8 mouse cellular contexts compared by ENCODE assay signal in genomic region chr7:143460874-143461273, GRCm38 (mm10). TPM values are rescaled to one million over a fixed set of nuclear protein-coding genes. Genes with fewer than 3 reads are reported as not detected.
DNase-seq lines count a peak whose midpoint lies in the region; ATAC-seq and TF ChIP-seq lines count a peak whose summit lies in the region.

Gene Cdkn1c, minus strand, starts transcription at chr7:143461050.

- 0 out of 2 replicates have a peak, but pooled peaks have one; percentile 28 for TF ChIP-seq POLR2A in cortical plate, adult 2 months (IDR thresholded peaks at IDR 0.05; ENCODE audit: extremely low read depth, insufficient read depth, low read length)

- TF ChIP-seq CTCF in G1E (IDR thresholded peaks at IDR 0.05; ENCODE audit: low read depth, low read length), result no peak
- no peak for TF ChIP-seq CTCF in cortical plate, adult 2 months (IDR thresholded peaks at IDR 0.05; ENCODE audit: extremely low read depth, insufficient read depth, low read length)
- no peak for TF ChIP-seq CTCF in gastrocnemius, adult 2 months (IDR thresholded peaks at IDR 0.05)

- no peak within 1 kb of the TSS for H3K27ac ChIP-seq in cortical plate, adult 2 months (ENCODE audit: insufficient read depth, low read length)
- H3K27ac ChIP-seq in gastrocnemius, adult 2 months, result peak within 1 kb of the TSS; percentile 82
- H3K27ac ChIP-seq in hindbrain, embryonic 15.5 days (replicated peaks), result peak within 1 kb of the TSS; percentile 56

- H3K4me3 ChIP-seq in G1E (ENCODE audit: low read depth, low read length), result peak within 1 kb of the TSS; percentile 49; the same call in 1 of the 2 replicates
- H3K4me3 ChIP-seq in cortical plate, adult 2 months (ENCODE audit: insufficient read depth, low read length), result peak within 1 kb of the TSS; percentile 27
- peak within 1 kb of the TSS; percentile 81 for H3K4me3 ChIP-seq in gastrocnemius, adult 2 months
- peak within 1 kb of the TSS; percentile 48 for H3K4me3 ChIP-seq in hindbrain, embryonic 15.5 days

- H3K4me1 ChIP-seq in G1E (ENCODE audit: insufficient read depth, low read depth, low read length), result no peaks in the 10 kb centered on the region
- H3K4me1 ChIP-seq in cortical plate, adult 2 months (ENCODE audit: control insufficient read depth, insufficient read depth, low read length), result no peaks in the 10 kb centered on the region
- 0 out of 2 replicates have a peak, but pooled peaks cover 12% of the 10 kb centered on the region for H3K4me1 ChIP-seq in hindbrain, embryonic 15.5 days (replicated peaks)

- peak within 1 kb of the TSS; percentile 50 for H3K9ac ChIP-seq in hindbrain, embryonic 15.5 days

- no peak for DNase-seq in G1E (ENCODE audit: low spot score)
- DNase-seq in gastrocnemius, adult 2 months, result peak; percentile 94
- peak; percentile 74 for DNase-seq in left cerebral cortex, adult 11 months (ENCODE audit: low spot score)
- DNase-seq in lung, postnatal 25 days (ENCODE audit: low spot score), result peak; percentile 92
- DNase-seq in ovary, postnatal 36 days (ENCODE audit: low spot score), result peak; percentile 88
- peak; percentile 87 to 89 for DNase-seq in thymus, postnatal 10 days (ENCODE audit: low spot score in 2 of 2)

- H3K9me3 ChIP-seq in G1E (replicated peaks), result peaks cover 53% of the 10 kb centered on the region
- no peaks in the 10 kb centered on the region for H3K9me3 ChIP-seq in hindbrain, embryonic 15.5 days

- peak within 1 kb of the TSS; percentile 60 for H3K4me2 ChIP-seq in hindbrain, embryonic 15.5 days

- 31% methylated on average over 43 of the region's 48 CpGs for WGBS in hindbrain, embryonic 15.5 days

- no peaks in the 10 kb centered on the region for H3K36me3 ChIP-seq in G1E (replicated peaks)
- no peaks in the 10 kb centered on the region for H3K36me3 ChIP-seq in hindbrain, embryonic 15.5 days

- intact Hi-C loops in gastrocnemius, adult 2 months (cut with DNase I), result loop anchor here (5.0 to 10.0 kb wide), 5 partner anchors 54 to 456 kb away; partner anchors contain the start of gene Tspan32

- no peak for ATAC-seq in G1E (ENCODE audit: extremely low read depth, insufficient number of reproducible peaks, low FRiP score, poor library complexity, severe bottlenecking)
- ATAC-seq in hindbrain, embryonic 15.5 days (ENCODE audit: low FRiP score, low read depth), result peak; percentile 91

- peaks cover 9% of the 10 kb centered on the region; the same call in 1 of the 2 replicates for H3K27me3 ChIP-seq in G1E (ENCODE audit: insufficient read depth, low read length)
- peaks cover 8% of the 10 kb centered on the region; the same call in 1 of the 2 replicates for H3K27me3 ChIP-seq in hindbrain, embryonic 15.5 days

RNA-seq across cellular contexts. Expression of gene Cdkn1c, which starts in this region (rescaled TPM):
- total RNA-seq in G1E (2014; fragmentation: Nextera tagmentation), result not detected in 2 replicates
- total RNA-seq in G1E (2017), result 0.06 TPM in 1 of 2 replicates, not detected in the other
- 0.03 and 0.15 TPM in 2 replicates for polyA plus RNA-seq in G1E (2012)
- polyA plus RNA-seq in cortical plate, adult 2 months (2012; rRNA removed), result 12.0 and 12.6 TPM in 2 replicates
- total RNA-seq in gastrocnemius, adult 2 months (2021), result 10 to 100 TPM; 23.2 to 23.5 TPM
- polyA plus RNA-seq in hindbrain, embryonic 15.5 days (2015; fragmentation: Nextera tagmentation; extraction: Ambion mirVana), result 267 and 430 TPM in 2 replicates

Comparison
In these comparisons a context has a peak if more than half of its experiments do, and no peak if none do; other contexts are left out.
1. RNA of gene Cdkn1c (total RNA-seq): 23.2 to 23.5 TPM in gastrocnemius, adult 2 months; 0.06 TPM in G1E; every median in the first group is over 10 times any median in the second.
2. RNA of gene Cdkn1c (polyA plus RNA-seq): 267 to 430 TPM in hindbrain, embryonic 15.5 days; 12.0 to 12.6 TPM in cortical plate, adult 2 months and 0.03 to 0.15 TPM in G1E; every median in the first group is over 10 times any median in the second.
3. H3K4me3 ChIP-seq: peak in every context shown above with its lines; median percentile 81 in gastrocnemius, adult 2 months; 49 in G1E; 48 in hindbrain, embryonic 15.5 days; 27 in cortical plate, adult 2 months.